Mouse (Mus musculus) liver, adult 2 months (tissue): Measurements from ENCODE around the gene Olfr394. TPM values are rescaled to one million over a fixed set of nuclear protein-coding genes. Genes with fewer than 3 reads are reported as not detected.
"Not testable (repeated sequence)": the region's sequence is repeated elsewhere in the genome, so short reads cannot be mapped to it uniquely, and the experiment has no call there.

Experiments used
- DNase-seq: peaks from one replicate; pipeline ENCODE4 v3.0.0-alpha.2; 2011; ENCODE audit warnings: low read depth, low spot score; ENCODE audit errors: extremely low read depth
- H3K27ac ChIP-seq: fragments of 200-500 bp; replicated peaks from 2 replicates; pipeline ENCODE4 v1.5.1; 2012; ENCODE audit warnings: low read depth, mild to moderate bottlenecking, control low read depth, inconsistent platforms, low read length; ENCODE audit not compliant: insufficient read depth
- H3K27me3 ChIP-seq: fragments of 200-500 bp; 2 replicates; pipeline ENCODE4 v1.6.1; 2012; ENCODE audit warnings: mild to moderate bottlenecking, moderate library complexity, low read length, inconsistent platforms; ENCODE audit not compliant: control insufficient read depth, insufficient read depth
- H3K36me3 ChIP-seq: fragments of 200-500 bp; 2 replicates; pipeline ENCODE4 v1.6.1; 2012; ENCODE audit warnings: low read length, inconsistent platforms; ENCODE audit not compliant: control insufficient read depth, insufficient read depth
- H3K4me1 ChIP-seq: fragments of 200-500 bp; 2 replicates; pipeline ENCODE4 v1.6.1; 2011; ENCODE audit warnings: low read length; ENCODE audit not compliant: control insufficient read depth, insufficient read depth
- H3K4me3 ChIP-seq: fragments of 200-500 bp; 2 replicates; pipeline ENCODE4 v1.5.1; 2011; ENCODE audit warnings: low read depth, mild to moderate bottlenecking, control low read depth, low read length, moderate library complexity; ENCODE audit not compliant: insufficient read depth
- H3K79me2 ChIP-seq: fragments of 200-500 bp; 2 replicates; pipeline ENCODE4 v1.6.1; 2012; ENCODE audit warnings: inconsistent platforms, mild to moderate bottlenecking, low read length, moderate library complexity; ENCODE audit not compliant: control insufficient read depth, insufficient read depth
- H3K9ac ChIP-seq: fragments of 200-500 bp; 2 replicates; pipeline ENCODE4 v1.6.1; 2012; ENCODE audit warnings: low read depth, mild to moderate bottlenecking, control low read depth, inconsistent platforms, low read length
- CTCF ChIP-seq: fragments of 200-500 bp; IDR thresholded peaks from 2 replicates; pipeline ENCODE4 v1.5.1; 2011; ENCODE audit warnings: low read depth, low read length, control low read depth
- POLR2A ChIP-seq: fragments of 200-500 bp; IDR thresholded peaks from 2 replicates; pipeline ENCODE4 v1.6.1; 2011; ENCODE audit warnings: low read length, control low read depth; ENCODE audit not compliant: insufficient read depth; ENCODE audit errors: extremely low read depth
- WGBS: fragments of 180-500 bp; shearing (Covaris S2); methylation state at CpG from one replicate; pipeline ENCODE4 v1.1.7; 2018; 5-methylcytosine and 5-hydroxymethylcytosine counted together
- polyA plus RNA-seq: library from polyadenylated mRNA; depleted of rRNA; stranded (reverse); fragments of >200 nt; gene quantifications from 2 replicates; pipeline ENCODE4 v1.2.3, GENCODE M21; 2012; rRNA removed
- total RNA-seq: library from RNA; depleted of rRNA; stranded (reverse); fragments of >200 nt; gene quantifications from 2 replicates; pipeline ENCODE4 v1.2.3, GENCODE M21; 2014; rRNA removed

Olfr394 gene
- not detected in 2 replicates for total RNA-seq
- not detected in 2 replicates for polyA plus RNA-seq

- no peak within 1 kb of the TSS for H3K9ac ChIP-seq
- no peaks in the 10 kb centered on the region for H3K27me3 ChIP-seq
- DNase-seq = no peak
- no peaks in the 10 kb centered on the region for H3K4me1 ChIP-seq
- H3K36me3 ChIP-seq = no peaks in the 10 kb centered on the region
- H3K27ac ChIP-seq = no peak within 1 kb of the TSS
- WGBS = 85% methylated on average over 1 of the region's 1 CpGs
- TF ChIP-seq POLR2A (no peak), CTCF (no peak)
- H3K79me2 ChIP-seq = no peaks in the 10 kb centered on the region
- no peak within 1 kb of the TSS for H3K4me3 ChIP-seq
These were observed at the start of gene Olfr394 for GRCm38 (mm10) chr11:73890671-73891070. Gene Olfr394, minus strand, starts transcription at chr11:73890771.

- TF ChIP-seq CTCF (no peak), POLR2A (no peak)
- DNase-seq = no peak
- H3K4me1 ChIP-seq = no peaks in the 10 kb centered on the region
- H3K27ac ChIP-seq = no peak within 1 kb of the TSS
- H3K4me3 ChIP-seq = no peak within 1 kb of the TSS
- H3K36me3 ChIP-seq = no peaks in the 10 kb centered on the region
- no peak within 1 kb of the TSS for H3K9ac ChIP-seq
- no peaks in the 10 kb centered on the region for H3K27me3 ChIP-seq
- no peaks in the 10 kb centered on the region for H3K79me2 ChIP-seq
These were observed 45.8 kb upstream of the Olfr394 start, which contains the start of gene Olfr23 for GRCm38 (mm10) chr11:73936377-73936776. Gene Olfr23, plus strand, starts transcription at chr11:73936677.

- H3K4me3 ChIP-seq, H3K27ac ChIP-seq, H3K36me3 ChIP-seq, H3K4me1 ChIP-seq, DNase-seq, H3K9ac ChIP-seq, H3K27me3 ChIP-seq, H3K79me2 ChIP-seq: not testable (repeated sequence)
- WGBS = 75% methylated on average over 4 of the region's 4 CpGs
These were observed 18.6 kb upstream of the Olfr394 start, which contains the start of gene Olfr395 for GRCm38 (mm10) chr11:73909199-73909598. Gene Olfr395, minus strand, starts transcription at chr11:73909299.

GRCm38 (mm10) chr11:73851354-73851753, 39.2 kb downstream of the Olfr394 start, which contains the start of gene Olfr393:
Gene Olfr393, minus strand, starts transcription at chr11:73851454.
- H3K79me2 ChIP-seq = no peaks in the 10 kb centered on the region
- H3K27me3 ChIP-seq = no peaks in the 10 kb centered on the region
- no peaks in the 10 kb centered on the region for H3K4me1 ChIP-seq
- no peak within 1 kb of the TSS for H3K4me3 ChIP-seq
- no peak for DNase-seq
- no peak for TF ChIP-seq CTCF
- TF ChIP-seq POLR2A = no peak
- no peaks in the 10 kb centered on the region for H3K36me3 ChIP-seq
- H3K9ac ChIP-seq = no peak within 1 kb of the TSS
- H3K27ac ChIP-seq = no peak within 1 kb of the TSS

Other genes with a start within 250 kb of the Olfr394 start
- gene Zfp735, start 202.0 kb downstream of the Olfr394 start, total RNA-seq = not detected in 2 replicates
- not detected in 2 replicates for gene Zfp735, start 202.0 kb downstream of the Olfr394 start, polyA plus RNA-seq
- not detected in 2 replicates for gene Olfr389, start 110.1 kb downstream of the Olfr394 start, total RNA-seq
- not detected in 2 replicates for gene Olfr389, start 110.1 kb downstream of the Olfr394 start, polyA plus RNA-seq
- not detected in 2 replicates for gene Olfr390, start 107.8 kb downstream of the Olfr394 start, total RNA-seq
- not detected in 2 replicates for gene Olfr390, start 107.8 kb downstream of the Olfr394 start, polyA plus RNA-seq
- not detected in 2 replicates for gene Olfr391-ps, start 87.7 kb downstream of the Olfr394 start, total RNA-seq
- gene Olfr391-ps, start 87.7 kb downstream of the Olfr394 start, polyA plus RNA-seq = not detected in 2 replicates
- gene Olfr392, start 73.7 kb downstream of the Olfr394 start, total RNA-seq = not detected in 2 replicates
- gene Olfr392, start 73.7 kb downstream of the Olfr394 start, polyA plus RNA-seq = not detected in 2 replicates
- not detected in 2 replicates for gene Olfr393, start 39.3 kb downstream of the Olfr394 start, total RNA-seq
- not detected in 2 replicates for gene Olfr393, start 39.3 kb downstream of the Olfr394 start, polyA plus RNA-seq
- gene Olfr395, start 18.5 kb upstream of the Olfr394 start, total RNA-seq = not detected in 2 replicates
- gene Olfr395, start 18.5 kb upstream of the Olfr394 start, polyA plus RNA-seq = not detected in 2 replicates
- not detected in 2 replicates for gene Olfr23, start 45.9 kb upstream of the Olfr394 start, total RNA-seq
- gene Olfr23, start 45.9 kb upstream of the Olfr394 start, polyA plus RNA-seq = not detected in 2 replicates
- not detected in 2 replicates for gene Olfr397, start 70.0 kb upstream of the Olfr394 start, total RNA-seq
- not detected in 2 replicates for gene Olfr397, start 70.0 kb upstream of the Olfr394 start, polyA plus RNA-seq
- gene Olfr398, start 99.6 kb upstream of the Olfr394 start, total RNA-seq = not detected in 2 replicates
- gene Olfr398, start 99.6 kb upstream of the Olfr394 start, polyA plus RNA-seq = not detected in 2 replicates
- not detected in 2 replicates for gene Olfr139, start 165.8 kb upstream of the Olfr394 start, total RNA-seq
- not detected in 2 replicates for gene Olfr139, start 165.8 kb upstream of the Olfr394 start, polyA plus RNA-seq
- gene Olfr399, start 165.8 kb upstream of the Olfr394 start, total RNA-seq = not detected in 2 replicates
- gene Olfr399, start 165.8 kb upstream of the Olfr394 start, polyA plus RNA-seq = not detected in 2 replicates
- not detected in 2 replicates for gene Zfp616, start 179.2 kb upstream of the Olfr394 start, total RNA-seq
- gene Zfp616, start 179.2 kb upstream of the Olfr394 start, polyA plus RNA-seq = not detected in 2 replicates
- gene Olfr401, start 222.9 kb upstream of the Olfr394 start, total RNA-seq = not detected in 2 replicates
- not detected in 2 replicates for gene Olfr401, start 222.9 kb upstream of the Olfr394 start, polyA plus RNA-seq